Mouse (Mus musculus): ENCODE data around the gene Nrip1. TPM values are rescaled to one million over a fixed set of nuclear protein-coding genes. Genes with fewer than 3 reads are reported as not detected.
A peak's percentile ranks its signal among the peaks of the same experiment; 100 is the strongest.

The Nrip1 gene
- total RNA-seq, 2 experiments from 2014 or later, result 68.1 to 71.5 TPM

DNA sequence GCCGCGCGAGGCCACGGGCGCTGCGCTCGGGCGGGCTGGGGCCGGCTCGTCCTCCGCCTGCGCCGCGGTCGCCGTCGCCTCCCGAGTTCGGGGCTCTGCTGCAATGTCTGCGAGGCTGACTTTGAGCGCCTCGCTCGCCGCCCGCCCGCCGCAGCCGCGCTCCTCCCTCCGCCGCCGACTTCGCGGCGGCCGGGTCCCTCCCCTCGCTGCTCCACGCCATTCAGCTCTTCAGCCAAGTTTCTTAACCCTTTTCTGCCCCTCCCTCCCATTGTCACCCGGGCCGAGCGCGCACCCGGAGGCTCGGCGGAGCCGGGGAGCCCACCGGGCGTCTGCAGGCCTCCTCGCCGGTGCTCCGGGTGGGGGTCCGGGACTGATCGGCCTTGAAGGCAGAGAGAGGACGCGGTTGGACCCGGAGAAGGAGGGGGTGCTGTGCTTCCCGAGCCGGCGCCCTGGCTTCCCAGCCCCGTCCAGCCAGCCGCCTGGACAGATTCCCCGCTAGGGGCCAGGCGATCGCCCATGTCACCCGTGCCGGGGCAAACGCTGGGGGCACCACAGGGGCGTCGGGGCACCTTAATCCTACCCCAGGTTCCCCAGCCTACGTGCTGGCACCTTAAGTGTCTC lies 576 bp downstream of the Nrip1 start:
- peak; percentile 60 for ATAC-seq (replicated peaks; ENCODE audit: low FRiP score, poor library complexity, severe bottlenecking)

DNA sequence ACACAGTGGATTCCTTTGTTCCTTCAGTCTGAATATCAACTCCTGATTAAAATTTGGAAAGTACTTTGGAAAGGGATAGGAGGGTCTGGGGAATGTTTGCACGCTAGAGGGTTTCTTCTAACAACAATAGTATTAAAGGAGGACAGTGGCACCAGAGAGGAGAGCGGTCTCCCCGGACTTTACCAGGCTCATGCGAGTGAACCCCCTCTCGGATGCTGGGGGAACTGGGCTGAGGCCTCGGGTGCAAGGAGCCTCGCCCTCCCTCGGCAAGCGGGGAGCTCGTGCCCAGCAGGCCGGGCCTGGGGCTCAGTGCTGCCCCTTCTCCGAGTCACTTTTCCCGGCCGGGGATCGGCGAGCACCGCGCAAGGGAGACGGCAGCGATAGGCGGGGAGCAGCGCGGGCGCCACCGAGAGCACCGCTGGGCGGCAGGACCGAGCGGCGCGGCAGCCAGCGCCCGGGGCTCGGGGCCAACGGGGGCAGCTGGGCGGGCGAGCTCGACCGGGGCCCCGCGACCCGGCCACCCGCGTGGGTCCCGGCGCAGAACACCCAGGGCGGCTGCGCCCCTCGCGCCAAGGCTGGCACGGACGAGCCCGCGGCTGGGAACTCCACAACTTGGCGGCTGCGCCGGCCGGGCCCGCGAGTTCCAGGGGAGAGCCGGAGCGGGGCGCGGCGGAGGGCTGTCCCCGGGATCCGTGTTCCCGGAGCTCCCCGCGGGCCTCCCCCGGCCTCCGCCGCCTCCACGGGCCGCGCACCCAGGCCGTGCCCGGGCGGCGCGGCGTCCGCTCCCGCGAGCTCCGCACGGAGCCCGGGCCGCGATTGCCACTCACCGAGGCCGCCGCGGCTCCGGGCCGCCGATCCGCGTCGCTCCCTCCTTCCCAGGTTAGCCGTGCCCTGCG lies 1.3 kb downstream of the Nrip1 start:
- ATAC-seq (replicated peaks; ENCODE audit: low FRiP score, poor library complexity, severe bottlenecking), result peak; percentile 62

DNA sequence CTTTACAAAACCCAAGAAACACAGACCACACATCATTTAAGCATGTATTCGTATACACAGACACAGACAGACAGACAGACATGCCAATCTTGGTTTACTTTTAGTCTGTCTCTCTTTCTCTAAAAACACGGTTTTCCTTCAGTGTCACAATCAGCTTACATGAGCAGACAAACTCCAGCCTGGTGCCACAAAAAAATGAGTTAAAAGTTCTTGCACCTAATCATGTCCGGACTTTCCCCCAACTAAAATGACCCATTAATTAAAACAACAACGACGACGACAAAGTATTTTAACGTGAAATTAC lies 2.1 kb downstream of the Nrip1 start:
- ATAC-seq (replicated peaks; ENCODE audit: low FRiP score, poor library complexity, severe bottlenecking), result no peak

DNA sequence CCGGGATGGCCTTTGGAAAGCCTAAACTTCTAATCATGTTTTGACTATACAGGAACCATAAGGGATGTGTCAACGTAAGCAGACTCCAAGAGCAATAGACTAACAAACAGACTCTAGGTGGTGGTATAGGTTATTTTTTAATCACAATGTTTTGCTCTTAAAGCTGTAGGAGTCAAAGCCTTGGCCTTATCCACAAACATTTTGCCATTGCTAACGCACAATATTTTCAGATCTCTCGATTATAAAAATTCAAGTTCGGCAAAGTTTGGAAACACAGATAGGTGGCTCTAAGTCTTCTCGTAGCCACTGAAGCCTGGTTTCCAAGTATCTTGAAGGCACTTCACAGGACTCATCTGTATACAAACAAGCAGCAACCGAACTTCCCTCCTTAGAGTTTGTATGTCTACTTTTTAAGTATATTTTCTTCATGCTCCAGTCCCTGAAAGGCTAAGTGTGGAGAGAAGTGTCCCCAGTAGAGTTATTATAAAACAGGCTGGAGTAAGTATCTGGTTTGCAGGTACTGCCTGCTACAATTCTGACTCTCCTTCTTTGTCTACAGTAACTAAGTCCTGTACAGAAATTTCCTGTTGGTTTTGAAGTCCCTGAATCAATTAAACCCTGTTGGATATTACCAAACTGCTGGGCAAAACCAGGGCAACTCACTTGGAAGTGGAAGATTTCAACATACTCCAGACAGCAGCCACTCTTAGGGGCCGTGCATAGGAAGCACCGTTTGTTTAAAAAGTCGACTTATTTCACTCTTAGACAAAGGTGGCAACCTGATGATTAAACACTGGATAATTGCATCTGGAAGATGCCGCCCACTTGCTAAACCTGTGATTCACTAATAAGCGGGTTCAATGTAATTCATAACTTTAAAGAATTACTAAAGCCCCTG lies 2.7 kb downstream of the Nrip1 start:
- peak; percentile 33 for ATAC-seq (replicated peaks; ENCODE audit: low FRiP score, poor library complexity, severe bottlenecking)

GRCm38 (mm10) chr16:76370041-76370715 lies 3.4 kb downstream of the Nrip1 start:
- ATAC-seq (replicated peaks; ENCODE audit: low FRiP score, poor library complexity, severe bottlenecking), result peak; percentile 76

DNA sequence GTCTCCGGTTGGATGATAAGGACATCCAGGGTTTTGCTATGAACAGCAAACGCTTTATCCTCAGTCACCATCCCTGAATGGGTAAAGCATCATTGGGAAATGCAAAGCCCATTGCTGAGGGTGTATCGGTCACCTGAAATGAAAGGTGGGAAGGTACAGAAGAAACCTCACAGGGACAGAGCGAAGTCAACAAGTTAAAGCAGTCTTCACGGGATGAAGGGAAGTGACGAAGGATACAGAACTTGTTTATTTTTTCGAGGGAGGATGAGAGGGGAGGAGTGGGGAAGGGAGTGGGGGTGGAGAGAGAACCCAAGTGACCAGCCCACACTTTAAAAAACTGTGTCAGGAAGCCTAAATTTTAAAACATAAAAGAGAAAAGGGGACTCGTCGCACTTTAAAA lies 4.4 kb downstream of the Nrip1 start:
- ATAC-seq (replicated peaks; ENCODE audit: low FRiP score, poor library complexity, severe bottlenecking), result no peak

DNA sequence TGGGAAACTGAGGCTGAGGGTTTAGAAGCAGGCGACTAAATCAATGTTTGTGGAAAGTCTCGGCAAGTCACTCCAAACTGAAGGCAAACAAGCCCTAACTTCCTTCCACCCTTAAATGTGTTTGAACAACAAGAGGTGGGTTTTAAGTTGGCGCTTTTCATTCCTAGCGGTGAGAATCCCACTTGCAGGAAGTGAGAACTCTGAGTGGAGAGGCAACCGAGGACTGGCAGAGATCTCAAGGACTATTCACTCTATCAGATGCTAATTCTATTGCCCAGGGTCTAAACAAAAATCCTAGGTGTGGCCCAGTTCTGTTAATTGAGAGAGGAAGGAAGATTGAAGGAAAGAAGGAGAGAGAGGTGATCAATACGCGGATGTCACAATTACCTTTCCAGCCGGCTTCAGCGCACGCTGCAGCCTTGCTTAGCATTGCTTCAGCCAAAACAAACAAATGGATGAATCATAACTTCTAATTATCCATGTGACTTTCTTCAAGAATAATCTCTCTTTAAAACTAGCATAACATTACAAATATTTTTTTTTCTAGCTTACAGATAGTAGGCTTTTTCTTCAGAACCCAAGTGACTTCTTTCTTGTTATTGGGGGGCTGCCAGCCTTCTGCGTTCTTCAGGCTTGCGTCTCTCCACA lies 6.2 kb downstream of the Nrip1 start:
- no peak for ATAC-seq (replicated peaks; ENCODE audit: low FRiP score, poor library complexity, severe bottlenecking)

- ATAC-seq (replicated peaks; ENCODE audit: low FRiP score, poor library complexity, severe bottlenecking), result no peak
Observed at GRCm38 (mm10) chr16:76365790-76366406, 7.7 kb downstream of the Nrip1 start.

DNA sequence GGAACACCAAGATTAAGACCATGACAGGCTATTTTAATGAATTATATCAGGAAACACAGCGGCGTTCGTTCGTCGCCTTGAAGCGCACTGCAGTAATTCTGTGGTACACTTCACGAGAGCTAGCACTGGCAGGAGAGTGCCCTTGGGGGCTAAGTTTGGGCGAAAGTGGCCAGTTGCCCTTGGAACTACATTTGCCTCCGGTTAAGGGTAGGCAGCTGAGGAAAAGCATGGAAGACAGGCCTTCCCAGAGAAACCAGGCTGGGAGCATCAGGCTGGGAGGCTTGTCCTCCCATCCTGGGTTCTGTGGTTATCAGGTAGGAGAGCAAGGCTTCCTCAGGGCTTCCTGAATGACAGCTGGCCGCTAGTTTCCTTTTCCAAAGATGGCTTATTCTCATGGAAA lies 8.4 kb downstream of the Nrip1 start:
- no peak for ATAC-seq (replicated peaks; ENCODE audit: low FRiP score, poor library complexity, severe bottlenecking)

GRCm38 (mm10) chr16:76363641-76364040 lies 10.0 kb downstream of the Nrip1 start:
- no peak for ATAC-seq (replicated peaks; ENCODE audit: low FRiP score, poor library complexity, severe bottlenecking)

DNA sequence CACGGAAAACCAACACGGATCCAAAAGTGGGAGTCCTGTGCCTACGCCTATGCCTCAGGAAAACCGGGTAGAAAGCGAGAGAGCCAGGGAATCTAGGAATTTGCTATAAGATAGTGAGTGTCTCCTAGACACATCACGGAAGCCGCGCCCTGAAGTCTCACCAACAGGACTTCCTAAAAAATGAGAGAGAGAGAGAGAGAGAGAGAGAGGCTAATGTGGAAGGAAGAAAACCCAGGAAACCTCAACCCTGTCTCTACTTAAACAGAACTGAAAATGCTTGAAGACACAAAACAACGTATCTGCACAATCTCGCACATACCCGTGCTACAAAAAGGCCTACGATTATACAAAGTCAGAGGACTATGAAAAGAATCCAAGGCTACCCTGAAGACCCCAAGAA lies 10.6 kb downstream of the Nrip1 start:
- no peak for ATAC-seq (replicated peaks; ENCODE audit: low FRiP score, poor library complexity, severe bottlenecking)

- no peak for ATAC-seq (replicated peaks; ENCODE audit: low FRiP score, poor library complexity, severe bottlenecking)
Observed at GRCm38 (mm10) chr16:76360441-76360840, 13.2 kb downstream of the Nrip1 start.

DNA sequence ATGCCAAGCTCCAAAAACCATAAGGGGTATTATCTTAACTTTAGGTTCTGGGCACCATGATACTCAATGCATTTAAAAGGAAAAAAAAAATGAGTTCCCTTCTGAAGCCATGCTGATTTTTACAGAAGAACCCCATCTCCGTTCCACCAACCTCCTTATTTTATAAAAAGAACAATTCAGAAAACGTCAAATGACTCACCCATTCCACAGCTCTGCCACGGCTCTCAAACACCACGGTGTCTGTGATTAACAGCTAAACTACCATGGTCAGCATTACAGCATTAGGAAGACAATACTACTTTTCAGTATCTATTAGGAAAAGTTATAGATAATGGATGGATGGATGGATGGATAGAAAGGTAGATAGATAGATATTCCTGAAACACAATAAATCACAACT lies 14.9 kb downstream of the Nrip1 start:
- ATAC-seq (replicated peaks; ENCODE audit: low FRiP score, poor library complexity, severe bottlenecking), result no peak

- no peak for ATAC-seq (replicated peaks; ENCODE audit: low FRiP score, poor library complexity, severe bottlenecking)
Observed at GRCm38 (mm10) chr16:76358128-76358748, 15.4 kb downstream of the Nrip1 start.

DNA sequence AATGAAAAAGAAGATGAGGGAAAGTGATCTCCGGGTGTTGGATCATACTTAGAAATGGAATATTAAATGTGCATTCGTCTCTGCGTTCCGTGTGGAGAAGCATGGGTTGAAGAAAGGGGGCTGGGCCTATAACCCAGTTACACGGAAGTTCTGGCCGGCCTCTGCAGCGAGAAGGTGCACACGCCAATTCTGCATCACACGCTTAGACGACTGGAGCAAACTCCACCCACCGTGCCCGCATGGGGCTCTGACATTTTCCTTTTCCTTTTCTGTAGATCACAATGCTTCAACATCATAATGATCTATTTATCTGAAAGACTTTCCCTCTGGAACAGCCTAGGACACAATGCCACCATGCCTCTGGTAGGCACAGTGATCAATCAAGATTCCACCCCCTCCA lies 16.5 kb downstream of the Nrip1 start:
- ATAC-seq (replicated peaks; ENCODE audit: low FRiP score, poor library complexity, severe bottlenecking), result no peak

DNA sequence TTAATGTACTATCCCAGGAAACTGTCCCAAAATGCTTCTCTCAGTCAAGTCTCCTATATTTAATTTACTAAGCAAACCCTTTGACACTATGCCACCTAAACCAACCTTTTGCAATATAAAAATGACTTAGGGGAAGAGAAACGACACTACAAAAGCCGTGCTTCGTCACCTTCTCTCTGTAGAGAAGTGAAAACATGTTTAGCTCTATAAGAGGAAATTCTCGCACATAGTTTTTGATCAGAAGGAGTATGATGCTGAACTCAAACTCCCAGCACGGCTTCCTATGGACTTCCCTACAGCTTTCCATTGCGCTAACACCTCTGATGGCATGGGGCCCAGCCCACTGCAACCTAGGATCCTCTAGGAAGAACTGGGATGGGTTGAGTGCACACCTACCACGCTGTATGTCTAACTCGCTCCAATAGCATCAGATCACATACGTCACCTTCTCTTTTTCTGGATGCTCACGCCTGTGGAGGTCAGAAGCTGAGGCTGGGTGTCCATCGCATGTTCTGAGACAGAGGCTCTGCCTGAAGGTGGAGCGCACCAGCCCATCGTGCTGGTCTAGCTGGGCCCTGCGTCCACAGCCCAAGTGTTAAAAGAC lies 17.6 kb downstream of the Nrip1 start:
- ATAC-seq (replicated peaks; ENCODE audit: low FRiP score, poor library complexity, severe bottlenecking), result no peak

DNA sequence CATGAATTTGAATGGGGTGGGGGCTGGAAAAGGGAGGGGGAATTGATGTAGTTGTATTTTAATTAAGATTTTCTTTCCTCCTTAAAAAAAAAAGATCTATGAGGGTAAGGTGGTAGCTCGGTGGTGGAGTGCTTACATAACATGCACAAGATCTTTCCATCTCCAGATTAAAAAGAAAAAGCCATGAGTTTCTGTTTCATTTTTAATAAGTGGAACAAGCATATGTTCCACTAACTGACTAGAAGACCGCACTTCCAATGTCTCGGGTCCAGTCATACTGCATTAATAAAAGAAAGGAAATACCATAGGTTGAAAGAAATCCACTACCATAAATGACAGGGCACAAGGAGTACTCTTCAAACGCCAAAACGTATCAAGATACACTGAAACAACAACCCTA lies 18.4 kb downstream of the Nrip1 start:
- no peak for ATAC-seq (replicated peaks; ENCODE audit: low FRiP score, poor library complexity, severe bottlenecking)

- ATAC-seq (replicated peaks; ENCODE audit: low FRiP score, poor library complexity, severe bottlenecking), result peak; percentile 89
Observed at GRCm38 (mm10) chr16:76354841-76355240, 18.8 kb downstream of the Nrip1 start.

All from erythroblast, adult 5-6 weeks (primary cell).